Mouse (Mus musculus) cerebellum, postnatal 14 days (tissue): ENCODE measurements around the gene Slc44a5.

Source experiments
- DNase-seq, 2 experiments: peaks; one replicate each; pipeline ENCODE4 v3.0.0; 2021; ENCODE audit warnings: mixed read lengths in 2 of 2

The Slc44a5 gene

GRCm38 (mm10) chr3:154174031-154174430 lies 200.8 kb downstream of the Slc44a5 start:
- DNase-seq = no peak

GRCm38 (mm10) chr3:154174766-154175165 lies 201.5 kb downstream of the Slc44a5 start:
- DNase-seq = no peak

- DNase-seq = no peak
Observed at GRCm38 (mm10) chr3:154177665-154178305, 204.5 kb downstream of the Slc44a5 start.

GRCm38 (mm10) chr3:154179423-154179920 lies 206.2 kb downstream of the Slc44a5 start:
- DNase-seq = no peak

GRCm38 (mm10) chr3:154182987-154183386 lies 209.8 kb downstream of the Slc44a5 start:
- no peak for DNase-seq

- DNase-seq = no peak
Observed at GRCm38 (mm10) chr3:154183957-154184356, 210.7 kb downstream of the Slc44a5 start.

- no peak for DNase-seq
Observed at GRCm38 (mm10) chr3:154188668-154189067, 215.4 kb downstream of the Slc44a5 start.

GRCm38 (mm10) chr3:154192328-154193030 lies 219.2 kb downstream of the Slc44a5 start:
- no peak for DNase-seq

GRCm38 (mm10) chr3:154193189-154193840 lies 220.1 kb downstream of the Slc44a5 start:
- DNase-seq = no peak

GRCm38 (mm10) chr3:154200422-154200828 lies 227.2 kb downstream of the Slc44a5 start:
- DNase-seq = no peak

GRCm38 (mm10) chr3:154201796-154202195 lies 228.6 kb downstream of the Slc44a5 start:
- DNase-seq = peak; percentile 59 to 63

- no peak for DNase-seq
Observed at GRCm38 (mm10) chr3:154202383-154202782, 229.1 kb downstream of the Slc44a5 start.

- no peak for DNase-seq
Observed at GRCm38 (mm10) chr3:154208479-154208878, 235.2 kb downstream of the Slc44a5 start.

- DNase-seq = no peak
Observed at GRCm38 (mm10) chr3:154209201-154209754, 236.0 kb downstream of the Slc44a5 start.

GRCm38 (mm10) chr3:154209776-154210430 lies 236.7 kb downstream of the Slc44a5 start:
- DNase-seq = no peak

- DNase-seq = no peak
Observed at GRCm38 (mm10) chr3:154210431-154211055, 237.3 kb downstream of the Slc44a5 start.

GRCm38 (mm10) chr3:154212551-154212950 lies 239.3 kb downstream of the Slc44a5 start:
- no peak for DNase-seq

GRCm38 (mm10) chr3:154215309-154215708 lies 242.1 kb downstream of the Slc44a5 start:
- no peak for DNase-seq

GRCm38 (mm10) chr3:154215779-154216178 lies 242.5 kb downstream of the Slc44a5 start:
- DNase-seq = no peak

GRCm38 (mm10) chr3:154222141-154222591 lies 248.9 kb downstream of the Slc44a5 start:
- peak in 1 of 2 experiments; percentile 55 for DNase-seq

- DNase-seq = peak in 1 of 2 experiments; percentile 18
Observed at GRCm38 (mm10) chr3:154222688-154223087, 249.5 kb downstream of the Slc44a5 start.

GRCm38 (mm10) chr3:154226100-154226752 lies 253.0 kb downstream of the Slc44a5 start:
- DNase-seq = peak; percentile 86
